Mouse (Mus musculus): ENCODE measurements around the gene Prim2. TPM values are rescaled to one million over a fixed set of nuclear protein-coding genes. Genes with fewer than 3 reads are reported as not detected.

Gene Prim2
- polyA plus RNA-seq, 1 experiment from 2014 or later: 22.6 TPM

GRCm38 (mm10) chr1:33590556-33591411 lies 78.8 kb downstream of the Prim2 start:
- no peak for ATAC-seq (replicated peaks; ENCODE audit: extremely low read depth, insufficient read depth, low FRiP score)

GRCm38 (mm10) chr1:33589531-33589930 lies 80.1 kb downstream of the Prim2 start:
- Histone ChIP-seq H3K4me2 (ENCODE audit: low read depth, low read length) (no peak overlapping the region), H3K9me3 (replicated peaks; ENCODE audit: control insufficient read depth, low read length) (no peaks in the 10 kb centered on the region), H3K4me3 (ENCODE audit: low read length) (no peak overlapping the region), H3K27ac (ENCODE audit: low read length) (no peak overlapping the region), H3K27me3 (ENCODE audit: control insufficient read depth, insufficient read depth, low read length) (no peaks in the 10 kb centered on the region), H3K36me3 (ENCODE audit: control insufficient read depth, insufficient read depth) (no peaks in the 10 kb centered on the region), H3K9ac (ENCODE audit: low read length) (no peak overlapping the region), H3K4me1 (ENCODE audit: control insufficient read depth, insufficient read depth, low read length) (no peaks in the 10 kb centered on the region)
- 62% methylated on average over 2 of the region's 2 CpGs for WGBS
- ATAC-seq (replicated peaks; ENCODE audit: extremely low read depth, insufficient read depth, low FRiP score): no peak

More at GRCm38 (mm10) chr1:33590556-33591411, 78.8 kb downstream of the Prim2 start:
- Histone ChIP-seq H3K9me3 (replicated peaks; ENCODE audit: control insufficient read depth, low read length) (no peaks in the 10 kb centered on the region), H3K36me3 (ENCODE audit: control insufficient read depth, insufficient read depth) (no peaks in the 10 kb centered on the region), H3K27me3 (ENCODE audit: control insufficient read depth, insufficient read depth, low read length) (no peaks in the 10 kb centered on the region), H3K4me2 (ENCODE audit: low read depth, low read length) (no peak overlapping the region), H3K4me3 (ENCODE audit: low read length) (no peak overlapping the region), H3K9ac (ENCODE audit: low read length) (no peak overlapping the region), H3K4me1 (ENCODE audit: control insufficient read depth, insufficient read depth, low read length) (no peaks in the 10 kb centered on the region), H3K27ac (ENCODE audit: low read length) (no peak overlapping the region)
- 82% methylated on average over 8 of the region's 8 CpGs for WGBS

- H3K36me3 ChIP-seq (ENCODE audit: control insufficient read depth, insufficient read depth): no peaks in the 10 kb centered on the region
- no peaks in the 10 kb centered on the region for H3K27me3 ChIP-seq (ENCODE audit: control insufficient read depth, insufficient read depth, low read length)
- H3K27ac ChIP-seq (ENCODE audit: low read length): no peak overlapping the region
- 74% methylated on average over 6 of the region's 6 CpGs for WGBS
- H3K4me2 ChIP-seq (ENCODE audit: low read depth, low read length): no peak overlapping the region
- ATAC-seq (replicated peaks; ENCODE audit: extremely low read depth, insufficient read depth, low FRiP score): no peak
- H3K4me1 ChIP-seq (ENCODE audit: control insufficient read depth, insufficient read depth, low read length): 0 out of 2 replicates have a peak, but pooled peaks cover 4% of the 10 kb centered on the region
- no peak overlapping the region for H3K9ac ChIP-seq (ENCODE audit: low read length)
- H3K9me3 ChIP-seq (replicated peaks; ENCODE audit: control insufficient read depth, low read length): no peaks in the 10 kb centered on the region
- no peak overlapping the region for H3K4me3 ChIP-seq (ENCODE audit: low read length)
Measured at GRCm38 (mm10) chr1:33588557-33588956, 81.0 kb downstream of the Prim2 start.

- no peak overlapping the region for H3K4me3 ChIP-seq (ENCODE audit: low read length)
- no peak overlapping the region for H3K9ac ChIP-seq (ENCODE audit: low read length)
- no peaks in the 10 kb centered on the region for H3K36me3 ChIP-seq (ENCODE audit: control insufficient read depth, insufficient read depth)
- no peak overlapping the region for H3K4me2 ChIP-seq (ENCODE audit: low read depth, low read length)
- no peaks in the 10 kb centered on the region for H3K27me3 ChIP-seq (ENCODE audit: control insufficient read depth, insufficient read depth, low read length)
- ATAC-seq (replicated peaks; ENCODE audit: extremely low read depth, insufficient read depth, low FRiP score): no peak
- no peak overlapping the region for H3K27ac ChIP-seq (ENCODE audit: low read length)
- peaks cover 6% of the 10 kb centered on the region for H3K4me1 ChIP-seq (ENCODE audit: control insufficient read depth, insufficient read depth, low read length)
- no peaks in the 10 kb centered on the region for H3K9me3 ChIP-seq (replicated peaks; ENCODE audit: control insufficient read depth, low read length)
Measured at GRCm38 (mm10) chr1:33584590-33584978, 85.0 kb downstream of the Prim2 start.

GRCm38 (mm10) chr1:33583817-33584589 lies 85.6 kb downstream of the Prim2 start:
- Histone ChIP-seq H3K4me2 (ENCODE audit: low read depth, low read length) (no peak overlapping the region), H3K36me3 (ENCODE audit: control insufficient read depth, insufficient read depth) (no peaks in the 10 kb centered on the region), H3K4me3 (ENCODE audit: low read length) (no peak overlapping the region), H3K4me1 (ENCODE audit: control insufficient read depth, insufficient read depth, low read length) (peaks cover 6% of the 10 kb centered on the region), H3K27ac (ENCODE audit: low read length) (no peak overlapping the region), H3K9ac (ENCODE audit: low read length) (no peak overlapping the region), H3K27me3 (ENCODE audit: control insufficient read depth, insufficient read depth, low read length) (no peaks in the 10 kb centered on the region), H3K9me3 (replicated peaks; ENCODE audit: control insufficient read depth, low read length) (no peaks in the 10 kb centered on the region)
- 64% methylated on average over 7 of the region's 7 CpGs for WGBS
- ATAC-seq (replicated peaks; ENCODE audit: extremely low read depth, insufficient read depth, low FRiP score): no peak

GRCm38 (mm10) chr1:33578593-33578992 lies 91.0 kb downstream of the Prim2 start:
- 68% methylated on average over 6 of the region's 6 CpGs for WGBS

GRCm38 (mm10) chr1:33574459-33574858 lies 95.1 kb downstream of the Prim2 start:
- H3K36me3 ChIP-seq (ENCODE audit: control insufficient read depth, insufficient read depth): no peaks in the 10 kb centered on the region
- H3K4me2 ChIP-seq (ENCODE audit: low read depth, low read length): no peak overlapping the region
- H3K27ac ChIP-seq (ENCODE audit: low read length): no peak overlapping the region
- no peak for ATAC-seq (replicated peaks; ENCODE audit: extremely low read depth, insufficient read depth, low FRiP score)
- no peaks in the 10 kb centered on the region for H3K27me3 ChIP-seq (ENCODE audit: control insufficient read depth, insufficient read depth, low read length)
- H3K9ac ChIP-seq (ENCODE audit: low read length): no peak overlapping the region
- H3K9me3 ChIP-seq (replicated peaks; ENCODE audit: control insufficient read depth, low read length): 0 out of 2 replicates have a peak, but pooled peaks cover 3% of the 10 kb centered on the region
- H3K4me1 ChIP-seq (ENCODE audit: control insufficient read depth, insufficient read depth, low read length): no peaks in the 10 kb centered on the region
- 89% methylated on average over 6 of the region's 6 CpGs for WGBS
- H3K4me3 ChIP-seq (ENCODE audit: low read length): no peak overlapping the region

More at GRCm38 (mm10) chr1:33578593-33578992, 91.0 kb downstream of the Prim2 start:
- peak overlapping the region; percentile 39; the same call in 1 of the 2 replicates for H3K27ac ChIP-seq (ENCODE audit: low read length)
- H3K4me1 ChIP-seq (ENCODE audit: control insufficient read depth, insufficient read depth, low read length): peaks cover 3% of the 10 kb centered on the region
- no peaks in the 10 kb centered on the region for H3K9me3 ChIP-seq (replicated peaks; ENCODE audit: control insufficient read depth, low read length)
- no peaks in the 10 kb centered on the region for H3K27me3 ChIP-seq (ENCODE audit: control insufficient read depth, insufficient read depth, low read length)
- H3K9ac ChIP-seq (ENCODE audit: low read length): no peak overlapping the region
- no peak overlapping the region for H3K4me2 ChIP-seq (ENCODE audit: low read depth, low read length)
- no peak overlapping the region for H3K4me3 ChIP-seq (ENCODE audit: low read length)
- peak; percentile 78 for ATAC-seq (replicated peaks; ENCODE audit: extremely low read depth, insufficient read depth, low FRiP score)
- no peaks in the 10 kb centered on the region for H3K36me3 ChIP-seq (ENCODE audit: control insufficient read depth, insufficient read depth)

- no peaks in the 10 kb centered on the region for H3K27me3 ChIP-seq (ENCODE audit: control insufficient read depth, insufficient read depth, low read length)
- 58% methylated on average over 7 of the region's 7 CpGs for WGBS
- no peaks in the 10 kb centered on the region for H3K4me1 ChIP-seq (ENCODE audit: control insufficient read depth, insufficient read depth, low read length)
- no peak overlapping the region for H3K4me3 ChIP-seq (ENCODE audit: low read length)
- no peak overlapping the region for H3K4me2 ChIP-seq (ENCODE audit: low read depth, low read length)
- no peak overlapping the region for H3K27ac ChIP-seq (ENCODE audit: low read length)
- H3K9ac ChIP-seq (ENCODE audit: low read length): no peak overlapping the region
- H3K9me3 ChIP-seq (replicated peaks; ENCODE audit: control insufficient read depth, low read length): no peaks in the 10 kb centered on the region
- ATAC-seq (replicated peaks; ENCODE audit: extremely low read depth, insufficient read depth, low FRiP score): peak; percentile 65
- no peaks in the 10 kb centered on the region for H3K36me3 ChIP-seq (ENCODE audit: control insufficient read depth, insufficient read depth)
Measured at GRCm38 (mm10) chr1:33565764-33566401, 103.7 kb downstream of the Prim2 start.
